11 mouse cellular contexts compared by ENCODE assay signal in the genomic region with DNA sequence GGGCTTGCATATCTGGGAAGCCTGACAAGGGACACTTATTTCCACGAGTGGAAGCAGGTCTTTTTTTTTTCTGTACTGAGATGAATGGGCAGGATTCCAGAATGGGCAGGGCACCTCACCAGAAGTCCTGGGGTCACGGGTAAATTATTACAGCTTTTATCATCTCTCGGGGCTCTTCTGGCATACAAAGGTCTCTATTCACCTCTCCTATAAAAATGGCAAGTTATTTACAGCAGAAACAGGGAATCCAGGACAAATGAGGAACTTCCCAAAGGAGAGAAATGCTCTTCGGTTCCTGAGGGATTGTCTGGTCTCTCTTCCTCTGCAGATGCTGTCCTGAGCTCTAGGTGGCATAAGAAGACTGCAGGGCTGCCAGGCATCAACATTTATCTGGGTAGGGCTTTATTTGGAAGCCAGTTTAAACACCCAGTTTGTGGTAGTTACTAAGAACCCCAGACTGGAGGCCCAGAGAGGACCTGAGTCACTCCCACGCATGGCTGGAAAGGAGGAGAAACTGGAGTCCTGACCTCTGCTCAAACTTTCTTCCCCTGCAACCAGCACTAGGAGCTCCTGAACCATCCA. TPM values are rescaled to one million over a fixed set of nuclear protein-coding genes. Genes with fewer than 3 reads are reported as not detected.
DNase-seq lines count a peak whose midpoint lies in the region; ATAC-seq and TF ChIP-seq lines count a peak whose summit lies in the region.
"Had no signal": no experiment of that assay in that cellular context is flagged by ENCODE, and none has a peak within 500 bp of the region (broad histone marks: within the 10 kb centered on the region; RNA-seq: fewer than 3 reads in every experiment).

No protein-coding gene starts in this region.

- no peak for ATAC-seq in liver, postnatal 0 days

- H3K4me1 ChIP-seq in liver, postnatal 0 days (ENCODE audit: insufficient read depth) = peaks cover 6% of the 10 kb centered on the region; the same call in 1 of the 2 replicates
- H3K4me1 ChIP-seq: embryonic facial prominence, embryonic 13.5 days had no signal

- peak; percentile 58 for TF ChIP-seq CTCF in left cerebral cortex, adult 2 months (IDR thresholded peaks at IDR 0.05)
- peak; percentile 67 for TF ChIP-seq CTCF in liver, postnatal 0 days (IDR thresholded peaks at IDR 0.05; ENCODE audit: low read depth)

- no peak for DNase-seq in left cerebral cortex, adult 2 months (ENCODE audit: extremely low spot score in 1 of 2, low spot score in 2 of 2)
- DNase-seq in left cerebral cortex, adult 9 months (ENCODE audit: low spot score in 2 of 2) = no peak
- DNase-seq in ES-CJ7 (ENCODE audit: low read depth, low spot score) = peak; percentile 22
- DNase-seq in fibroblast of lung, adult 2 months (ENCODE audit: low read depth) = peak; percentile 36
- DNase-seq in liver, postnatal 0 days = no peak
- no peak for DNase-seq in cerebellum, postnatal 14 days
- DNase-seq in cerebellum, adult 9-11 months = no peak
- DNase-seq: right cerebral cortex, adult 18-20 months had no signal

- H3K9me3 ChIP-seq in liver, postnatal 0 days (ENCODE audit: low read length) = no peaks in the 10 kb centered on the region
- H3K9me3 ChIP-seq: embryonic facial prominence, embryonic 13.5 days had no signal

- H3K27ac ChIP-seq in left cerebral cortex, adult 2 months = no peak overlapping the region
- H3K27ac ChIP-seq in liver, postnatal 0 days (ENCODE audit: low read depth) = peak overlapping the region; percentile 83
- H3K27ac ChIP-seq: embryonic facial prominence, embryonic 13.5 days had no signal

- WGBS in liver, postnatal 0 days (ENCODE audit: insufficient replicate concordance) = 38% methylated on average over 5 of the region's 5 CpGs

- intact Hi-C loops in left cerebral cortex, adult 2 months (cut with DNase I) = loop anchor here (2.0 kb wide), 1 partner anchor 211 kb away; no protein-coding TSS in a partner anchor

- no peak for TF ChIP-seq EP300 in liver, postnatal 0 days (IDR thresholded peaks at IDR 0.05; ENCODE audit: low read depth)

- H3K4me3 ChIP-seq in left cerebral cortex, adult 2 months = no peak overlapping the region
- H3K4me3 ChIP-seq in liver, postnatal 0 days (ENCODE audit: low read depth, low read length) = no peak overlapping the region
- H3K4me3 ChIP-seq: embryonic facial prominence, embryonic 13.5 days had no signal

- H3K9ac ChIP-seq in liver, postnatal 0 days (replicated peaks) = peak overlapping the region; percentile 38
- H3K9ac ChIP-seq: embryonic facial prominence, embryonic 13.5 days had no signal

- no peaks in the 10 kb centered on the region for H3K27me3 ChIP-seq in liver, postnatal 0 days (ENCODE audit: insufficient read depth, low read length)
- H3K27me3 ChIP-seq: embryonic facial prominence, embryonic 13.5 days had no signal

- H3K36me3 ChIP-seq in liver, postnatal 0 days (replicated peaks; ENCODE audit: insufficient read depth, low read length) = no peaks in the 10 kb centered on the region
- H3K36me3 ChIP-seq: embryonic facial prominence, embryonic 13.5 days had no signal

- H3K4me2 ChIP-seq in liver, postnatal 0 days (ENCODE audit: low read depth, low read length) = peak overlapping the region; percentile 42
- H3K4me2 ChIP-seq: embryonic facial prominence, embryonic 13.5 days; midbrain, embryonic 11.5 days had no signal

RNA-seq across cellular contexts. Expression of a gene that starts 0.8 kb away (rescaled TPM):
- not detected for total RNA-seq in left cerebral cortex, adult 2 months (2021)
- 13.8 and 14.6 TPM in 2 replicates for polyA plus RNA-seq in liver, postnatal 0 days (2015; fragmentation: Nextera tagmentation; extraction: Ambion mirVana)
- total RNA-seq: heart, adult 18-20 months had no signal
- polyA plus RNA-seq: embryonic facial prominence, embryonic 13.5 days; midbrain, embryonic 11.5 days had no signal

RNA-seq across cellular contexts. Expression of a gene that starts 46.5 kb away (rescaled TPM):
- total RNA-seq in left cerebral cortex, adult 2 months (2021) = 1 to 10 TPM; 1.2 to 1.6 TPM
- 0.04 TPM in 1 of 2 replicates, not detected in the other for polyA plus RNA-seq in liver, postnatal 0 days (2015; fragmentation: Nextera tagmentation; extraction: Ambion mirVana)

RNA-seq across cellular contexts. Expression of a gene that starts 51.4 kb away (rescaled TPM):
- 100 to 1,000 TPM; 131 to 133 TPM for total RNA-seq in left cerebral cortex, adult 2 months (2021)
- 274 and 276 TPM in 2 replicates for polyA plus RNA-seq in liver, postnatal 0 days (2015; fragmentation: Nextera tagmentation; extraction: Ambion mirVana)

RNA-seq across cellular contexts. Expression of a gene that starts 51.4 kb away (rescaled TPM):
- not detected for total RNA-seq in left cerebral cortex, adult 2 months (2021)
- polyA plus RNA-seq in liver, postnatal 0 days (2015; fragmentation: Nextera tagmentation; extraction: Ambion mirVana) = not detected in 2 replicates
- polyA plus RNA-seq: embryonic facial prominence, embryonic 13.5 days; midbrain, embryonic 11.5 days had no signal

Comparison
In these comparisons a context has a peak if more than half of its experiments do, and no peak if none do; other contexts are left out.
1. DNase-seq: peak in ES-CJ7 (single experiment) and fibroblast of lung, adult 2 months (single experiment); none in left cerebral cortex, adult 2 months (0 of 2), left cerebral cortex, adult 9 months (0 of 2), liver, postnatal 0 days (single experiment), cerebellum, postnatal 14 days (0 of 2) and cerebellum, adult 9-11 months (single experiment).